Mouse (Mus musculus): Measurements from ENCODE around the gene Rps6ka6.

Gene Rps6ka6

DNA sequence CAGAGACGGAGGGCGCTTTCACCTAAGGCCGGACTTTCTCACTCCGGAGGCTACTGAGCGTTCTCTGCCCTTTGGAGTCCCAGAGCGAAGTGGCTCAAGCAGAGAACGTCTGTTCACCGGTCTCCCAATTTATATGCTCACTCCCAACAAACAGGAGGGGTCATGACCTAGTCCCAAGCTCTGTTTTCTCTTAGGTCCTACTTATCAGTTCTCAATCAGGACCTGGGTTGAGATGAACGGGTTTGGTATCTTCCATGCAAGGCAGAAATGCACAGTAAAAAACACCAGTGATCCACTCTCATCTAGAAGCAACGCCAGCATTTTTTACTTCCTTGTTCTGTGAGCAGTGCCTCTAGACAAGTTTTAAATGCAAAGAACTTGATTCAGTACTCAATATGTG lies at the start of gene Rps6ka6:
Gene Rps6ka6, minus strand, starts transcription at position 101 of the 400 bp plus-strand sequence.
- DNase-seq (ENCODE audit: low spot score), result no peak

DNA sequence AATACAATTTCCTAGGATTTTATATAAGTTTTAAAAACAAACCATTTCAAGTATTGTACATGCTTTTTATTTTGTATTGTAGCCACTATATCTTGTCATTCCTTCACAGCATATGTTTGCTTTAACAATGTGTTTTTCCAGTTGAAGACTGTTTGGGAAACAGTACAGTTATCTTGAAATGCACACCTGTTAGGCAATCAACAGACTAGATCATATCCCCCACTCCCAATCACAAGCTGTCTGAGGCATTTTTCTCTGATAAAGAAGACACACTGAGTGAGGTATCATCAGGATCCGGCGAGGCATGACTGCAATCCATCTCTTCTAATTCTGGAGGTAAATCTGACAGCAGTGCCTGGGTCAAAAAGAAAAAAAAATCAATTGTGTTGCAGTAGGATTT lies 39.3 kb upstream of the Rps6ka6 start:
- no peak for DNase-seq (ENCODE audit: low spot score)

DNA sequence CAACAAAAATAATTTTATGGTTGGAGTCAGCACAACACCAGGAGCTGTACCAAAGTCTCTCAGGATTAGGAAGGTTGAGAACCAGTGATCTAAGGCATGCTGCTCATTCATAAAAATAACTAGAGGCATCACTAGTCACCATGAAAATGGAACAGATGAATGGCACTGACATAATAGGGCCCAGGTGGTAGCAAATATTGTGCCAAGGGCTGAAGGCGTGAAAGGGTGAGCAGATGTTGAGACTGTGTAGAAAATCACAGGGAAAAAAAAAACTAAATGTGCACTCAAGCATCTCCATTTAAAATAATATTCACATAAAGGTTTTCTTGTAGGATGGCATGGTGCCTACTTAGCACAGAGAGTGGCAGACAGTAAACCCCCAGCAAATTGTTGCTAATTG lies 19.6 kb downstream of the Rps6ka6 start:
- DNase-seq (ENCODE audit: low spot score), result no peak

DNA sequence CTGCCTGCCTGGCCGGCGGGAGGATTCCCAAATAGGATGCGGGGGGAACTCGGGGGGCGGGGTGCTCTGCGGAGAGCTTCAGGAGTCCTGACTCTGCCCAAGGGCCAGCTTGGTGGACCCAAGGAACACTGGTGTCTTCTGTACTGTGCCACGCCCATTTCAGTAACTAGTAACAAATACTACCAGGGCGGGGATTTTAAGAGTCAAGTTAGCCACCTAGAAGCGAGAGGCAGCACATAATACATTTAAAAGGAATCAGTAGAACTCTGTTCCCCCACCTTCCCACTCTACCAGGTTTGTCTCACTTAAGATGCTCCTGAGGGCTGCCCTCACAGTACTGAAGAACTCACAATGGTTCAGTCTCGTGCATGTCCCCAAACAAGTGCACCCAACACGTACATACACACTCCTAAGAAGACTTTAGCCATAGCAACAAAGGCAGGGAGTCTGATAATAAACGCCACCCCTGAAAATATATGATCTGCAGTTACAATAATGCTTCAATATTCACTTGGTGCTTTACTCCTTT lies 74.1 kb downstream of the Rps6ka6 start:
- no peak for DNase-seq (ENCODE audit: low spot score)

DNA sequence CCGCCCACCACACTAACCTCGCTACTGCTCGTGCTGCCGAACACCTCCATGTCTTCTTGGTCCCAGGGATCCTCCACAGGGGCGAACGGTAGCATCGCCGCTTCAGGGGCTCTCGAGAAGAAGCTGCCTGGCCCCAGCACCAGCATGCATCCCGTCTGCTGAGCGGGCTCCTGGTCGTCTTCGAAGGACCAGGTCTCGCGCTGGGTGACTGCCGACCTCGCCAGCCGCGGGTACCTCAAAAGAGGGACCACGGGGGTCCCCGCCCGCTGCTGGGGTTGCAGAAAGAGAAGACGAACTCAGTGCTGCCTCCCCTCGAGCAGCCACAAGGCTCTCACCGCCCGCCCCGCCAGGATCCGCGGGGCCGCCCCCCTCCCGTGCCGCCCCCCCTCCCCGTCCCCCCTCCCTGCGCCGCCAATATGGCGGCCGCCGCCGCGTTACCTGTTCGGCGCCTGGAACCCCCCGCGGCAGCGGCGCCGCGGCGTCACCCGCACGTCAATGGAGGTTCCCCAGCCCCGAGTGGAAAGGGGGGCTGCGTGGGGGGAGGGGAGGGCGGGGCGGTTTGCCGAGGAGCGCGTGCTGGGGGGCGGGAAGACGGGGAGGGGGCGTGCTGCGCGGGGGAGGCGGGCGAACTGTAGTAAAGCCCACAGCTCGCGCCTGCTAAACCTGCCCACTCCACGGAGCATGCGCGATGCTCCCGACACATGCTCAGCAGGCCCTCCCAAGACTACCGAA lies 74.8 kb downstream of the Rps6ka6 start:
- peak; percentile 52 for DNase-seq (ENCODE audit: low spot score)

DNA sequence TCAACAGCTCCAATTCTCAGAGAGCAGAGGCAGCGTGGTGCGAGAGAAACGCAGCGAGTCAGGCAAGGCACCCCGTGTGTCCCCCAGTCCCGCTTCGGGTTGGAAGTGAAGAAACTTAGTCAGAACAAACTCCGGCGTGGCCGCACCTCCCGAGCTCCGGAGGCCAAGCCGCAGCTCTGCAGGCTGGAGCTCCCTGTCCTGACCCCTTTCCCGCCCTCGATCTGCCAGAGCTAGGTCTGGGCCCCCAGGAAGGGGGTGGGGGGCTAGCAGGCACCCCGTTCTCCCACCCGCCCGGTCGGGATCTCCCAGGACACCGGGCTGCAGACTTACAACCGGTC lies 75.3 kb downstream of the Rps6ka6 start:
- DNase-seq (ENCODE audit: low spot score), result no peak

DNA sequence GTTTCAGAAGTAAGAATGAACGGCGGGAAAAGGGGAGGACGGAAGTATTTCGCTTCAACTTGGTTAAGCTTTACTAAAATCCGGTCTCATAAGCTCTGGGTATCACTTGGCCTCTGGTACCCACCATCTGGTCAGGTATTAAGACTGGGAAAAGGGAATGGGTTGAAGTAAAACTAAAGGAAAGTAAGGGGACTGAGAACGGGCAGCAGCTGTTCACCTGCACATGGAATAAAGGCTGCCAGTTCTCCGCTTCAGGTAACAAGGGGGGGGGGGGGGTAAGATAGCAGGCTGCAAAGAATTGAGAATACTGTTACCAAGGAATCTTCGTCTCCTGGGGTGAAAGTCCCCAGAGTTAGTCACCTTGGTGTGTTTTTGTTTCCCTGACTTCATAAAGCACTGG lies 75.7 kb downstream of the Rps6ka6 start:
- no peak for DNase-seq (ENCODE audit: low spot score)

DNA sequence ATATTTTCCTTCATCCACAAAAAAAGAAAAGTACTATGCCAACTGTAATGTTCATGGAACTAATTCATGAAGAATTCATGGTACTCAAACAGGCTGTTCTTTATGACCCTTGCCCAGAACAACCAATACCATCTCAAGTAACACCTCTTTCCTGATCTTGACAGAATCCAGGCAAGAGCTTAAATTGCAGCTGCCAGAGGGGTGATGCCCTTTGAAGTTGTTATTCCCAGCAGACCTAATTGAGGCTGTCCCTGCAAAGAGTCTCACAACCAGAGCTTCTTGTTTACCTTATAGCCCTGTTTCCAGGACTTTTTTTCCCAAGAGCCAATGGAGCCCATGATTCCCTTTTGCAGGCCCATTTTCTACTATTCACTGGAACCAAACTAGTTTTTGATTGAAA lies 77.6 kb downstream of the Rps6ka6 start:
- no peak for DNase-seq (ENCODE audit: low spot score)

DNA sequence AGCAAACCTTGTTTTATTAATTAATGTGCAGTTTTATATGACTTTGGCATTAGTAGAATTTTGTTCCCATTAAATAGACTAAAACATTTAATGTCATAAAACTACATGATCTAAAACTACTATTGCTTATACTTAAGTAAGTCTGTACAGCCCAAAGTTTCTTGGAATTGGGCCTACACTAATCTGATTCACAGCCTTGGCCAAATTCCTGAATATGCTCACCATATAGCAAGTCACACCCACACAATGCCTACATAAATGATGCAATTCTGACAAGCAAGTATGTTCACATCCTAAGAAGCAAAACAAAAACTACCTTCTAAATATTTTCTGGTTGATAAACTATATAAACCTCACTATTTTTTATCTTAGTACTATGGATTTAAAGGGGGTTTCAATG lies 101.2 kb downstream of the Rps6ka6 start:
- DNase-seq (ENCODE audit: low spot score), result no peak

DNA sequence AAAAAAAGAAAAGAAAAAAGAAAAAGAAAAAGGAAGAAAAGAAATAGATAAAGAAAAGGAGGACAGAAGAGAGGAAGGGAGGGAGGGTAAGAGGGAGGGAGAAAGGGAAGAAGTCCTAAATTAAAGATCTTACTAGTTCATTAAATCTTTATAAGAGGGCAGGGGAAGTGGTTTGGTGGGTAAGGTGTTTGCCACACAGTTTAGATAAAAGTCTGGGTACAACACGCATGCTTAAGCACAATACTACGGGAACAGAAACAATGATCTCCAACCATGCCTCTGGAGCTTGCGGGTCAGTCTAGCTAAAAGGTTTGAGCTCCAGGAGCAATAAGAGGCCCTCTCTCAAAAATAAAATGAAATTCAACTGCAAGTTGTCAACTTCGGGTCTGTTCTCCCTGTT lies 123.0 kb downstream of the Rps6ka6 start:
- no peak for DNase-seq (ENCODE audit: low spot score)

DNA sequence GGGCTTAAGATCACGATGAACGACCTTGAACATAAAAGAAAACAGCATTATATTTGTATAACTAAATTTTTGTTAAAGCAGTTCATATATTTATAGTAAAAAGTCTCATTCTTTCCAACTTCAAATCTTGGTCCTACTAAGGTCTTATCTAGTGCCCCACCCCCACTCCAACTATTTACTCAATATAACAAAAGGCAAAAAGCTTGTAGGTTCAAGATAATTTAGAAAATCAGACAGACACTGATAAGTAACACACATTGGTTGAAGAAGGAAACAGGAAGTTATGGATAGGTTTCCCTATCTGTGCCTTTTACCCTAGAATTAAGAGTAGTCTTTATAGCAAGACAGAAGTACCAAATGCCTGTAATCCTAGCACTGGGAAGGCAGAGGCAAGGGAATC lies 132.9 kb downstream of the Rps6ka6 start:
- DNase-seq (ENCODE audit: low spot score), result no peak

DNA sequence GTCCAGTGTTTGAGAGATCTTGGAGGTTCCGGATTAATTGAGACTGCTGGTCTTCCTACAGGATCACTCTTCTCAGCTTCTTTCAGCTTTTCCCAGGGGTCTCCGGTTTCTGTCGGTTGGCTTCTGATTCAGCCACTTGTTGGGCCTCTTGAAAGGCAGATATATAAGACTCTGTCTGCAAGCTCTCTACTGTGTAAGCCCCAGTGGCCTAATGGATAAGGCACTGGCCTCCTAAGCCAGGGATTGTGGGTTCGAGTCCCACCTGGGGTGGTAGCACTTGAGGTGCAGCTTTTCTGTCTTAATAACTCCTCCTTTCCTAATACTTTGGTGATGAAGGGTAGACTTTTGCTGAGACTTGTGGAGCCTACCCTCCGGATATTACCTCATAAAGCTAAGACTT lies 160.7 kb downstream of the Rps6ka6 start:
- DNase-seq (ENCODE audit: low spot score), result no peak

DNA sequence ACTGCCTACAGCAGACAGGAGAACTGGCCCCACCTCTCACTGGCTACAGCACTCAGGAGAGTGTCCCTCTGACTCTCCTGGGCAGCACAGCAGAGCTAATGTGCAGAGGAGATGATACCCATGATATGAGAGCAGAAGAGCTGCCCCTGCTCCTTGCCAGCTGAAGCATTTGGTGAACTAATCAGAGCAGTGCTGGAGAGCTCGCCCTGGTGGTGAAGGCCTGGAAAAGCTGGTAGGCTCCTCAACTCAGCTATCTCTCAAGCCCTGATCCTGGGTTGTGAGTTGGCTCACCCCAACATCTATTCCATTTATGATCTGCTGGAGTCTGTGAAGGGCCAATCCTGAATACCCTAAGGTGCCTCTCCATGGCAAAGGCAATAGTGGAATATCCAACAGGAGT lies 163.6 kb downstream of the Rps6ka6 start:
- no peak for DNase-seq (ENCODE audit: low spot score)

Data from adipocyte (in vitro differentiated cells).